Mouse (Mus musculus): ENCODE measurements at regions not wholly inside any gene's neighbourhood (a gene's known extent, or its start where the extent isn't known, plus 50 kb on each side); places are given as distances from the start of the nearest gene placed in this dataset.

DNA sequence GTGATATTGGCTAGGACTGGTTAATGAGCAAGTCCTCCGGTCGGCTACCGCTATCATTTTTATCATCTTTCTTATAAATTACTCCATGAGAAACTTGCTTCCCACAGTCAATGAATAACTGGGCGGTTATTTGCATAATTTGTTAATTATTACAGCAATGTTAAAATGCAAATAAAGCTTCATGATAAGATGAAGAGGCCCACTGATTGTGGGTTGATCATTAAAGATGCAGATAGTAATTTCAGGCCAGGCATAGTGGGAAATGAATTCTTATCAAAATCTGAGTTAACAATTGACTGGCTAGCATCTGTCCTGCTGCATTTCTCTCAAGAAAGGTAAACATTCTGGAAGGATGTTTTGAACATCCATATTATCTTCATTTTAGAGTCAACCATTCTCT lies 303.4 kb upstream of the Lcorl start:
- Histone ChIP-seq H3K27ac (ENCODE audit: insufficient read depth, low read depth, low read length) (no peak overlapping the region), H3K4me3 (ENCODE audit: low read depth, low read length) (no peak overlapping the region), H3K4me1 (ENCODE audit: control insufficient read depth, insufficient read depth, insufficient read length, low read length) (no peaks in the 10 kb centered on the region), H3K27me3 (ENCODE audit: control insufficient read depth, insufficient read depth, low read length) (no peaks in the 10 kb centered on the region), H3K36me3 (ENCODE audit: control insufficient read depth, insufficient read depth, low read length) (no peaks in the 10 kb centered on the region)
- 33% methylated on average over 4 of the region's 4 CpGs for WGBS
- no peak for TF ChIP-seq CTCF (IDR thresholded peaks at IDR 0.05; ENCODE audit: extremely low read depth, insufficient read length, insufficient replicate concordance, low read depth, low read length)
- TF ChIP-seq POLR2A (IDR thresholded peaks at IDR 0.05; ENCODE audit: low read depth, low read length) = no peak

DNA sequence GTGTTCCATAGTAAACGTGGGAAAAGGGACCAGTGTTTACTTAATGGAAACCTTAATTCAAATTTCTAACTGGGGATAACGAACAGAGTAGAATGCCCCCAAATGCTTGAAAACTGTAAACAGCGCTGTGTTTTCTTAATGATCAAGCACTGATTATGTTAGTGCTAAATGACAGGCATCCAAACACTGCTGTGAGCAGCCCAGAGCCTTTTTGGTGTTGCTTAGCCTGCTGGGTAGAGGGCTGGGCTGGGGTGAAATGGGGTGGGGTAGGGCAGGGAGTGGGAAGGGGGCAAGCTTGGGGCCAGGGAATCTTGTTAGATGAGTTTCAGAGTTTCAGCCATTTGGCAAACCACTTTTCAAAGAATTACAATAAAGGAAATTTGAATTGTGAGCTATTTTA lies 294.6 kb upstream of the Lcorl start:
- Histone ChIP-seq H3K27me3 (ENCODE audit: control insufficient read depth, insufficient read depth, low read length) (no peaks in the 10 kb centered on the region), H3K27ac (ENCODE audit: insufficient read depth, low read depth, low read length) (no peak overlapping the region), H3K36me3 (ENCODE audit: control insufficient read depth, insufficient read depth, low read length) (no peaks in the 10 kb centered on the region), H3K4me3 (ENCODE audit: low read depth, low read length) (no peak overlapping the region), H3K4me1 (ENCODE audit: control insufficient read depth, insufficient read depth, insufficient read length, low read length) (no peaks in the 10 kb centered on the region)
- 67% methylated on average over 3 of the region's 3 CpGs for WGBS
- TF ChIP-seq POLR2A (IDR thresholded peaks at IDR 0.05; ENCODE audit: low read depth, low read length) (no peak), CTCF (IDR thresholded peaks at IDR 0.05; ENCODE audit: extremely low read depth, insufficient read length, insufficient replicate concordance, low read depth, low read length) (no peak)

DNA sequence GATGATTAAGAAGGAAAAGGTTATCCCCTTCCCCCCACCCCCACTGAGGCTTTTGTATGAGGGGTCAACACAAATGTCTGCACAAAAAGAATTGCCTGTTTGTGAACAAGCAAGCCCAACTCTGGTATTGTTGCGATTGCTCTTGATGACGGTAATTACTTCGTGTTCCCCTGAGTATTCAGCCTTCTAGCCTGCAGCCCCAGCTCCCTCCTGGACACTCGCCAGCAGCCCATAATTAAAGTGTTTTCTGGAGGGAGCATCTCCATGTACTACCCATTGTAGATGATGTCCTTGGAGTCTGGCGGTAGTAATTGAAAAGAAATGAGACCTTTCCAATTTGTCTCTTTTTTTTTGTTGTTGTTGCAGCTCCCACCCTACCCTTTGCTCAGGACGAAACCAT lies 293.4 kb upstream of the Lcorl start:
- H3K36me3 ChIP-seq (ENCODE audit: control insufficient read depth, insufficient read depth, low read length) = no peaks in the 10 kb centered on the region
- H3K4me3 ChIP-seq (ENCODE audit: low read depth, low read length) = no peak overlapping the region
- no peaks in the 10 kb centered on the region for H3K27me3 ChIP-seq (ENCODE audit: control insufficient read depth, insufficient read depth, low read length)
- TF ChIP-seq POLR2A (IDR thresholded peaks at IDR 0.05; ENCODE audit: low read depth, low read length) (no peak), CTCF (IDR thresholded peaks at IDR 0.05; ENCODE audit: extremely low read depth, insufficient read length, insufficient replicate concordance, low read depth, low read length) (no peak)
- no peak overlapping the region for H3K27ac ChIP-seq (ENCODE audit: insufficient read depth, low read depth, low read length)
- no peaks in the 10 kb centered on the region for H3K4me1 ChIP-seq (ENCODE audit: control insufficient read depth, insufficient read depth, insufficient read length, low read length)
- WGBS = 72% methylated on average over 6 of the region's 6 CpGs

DNA sequence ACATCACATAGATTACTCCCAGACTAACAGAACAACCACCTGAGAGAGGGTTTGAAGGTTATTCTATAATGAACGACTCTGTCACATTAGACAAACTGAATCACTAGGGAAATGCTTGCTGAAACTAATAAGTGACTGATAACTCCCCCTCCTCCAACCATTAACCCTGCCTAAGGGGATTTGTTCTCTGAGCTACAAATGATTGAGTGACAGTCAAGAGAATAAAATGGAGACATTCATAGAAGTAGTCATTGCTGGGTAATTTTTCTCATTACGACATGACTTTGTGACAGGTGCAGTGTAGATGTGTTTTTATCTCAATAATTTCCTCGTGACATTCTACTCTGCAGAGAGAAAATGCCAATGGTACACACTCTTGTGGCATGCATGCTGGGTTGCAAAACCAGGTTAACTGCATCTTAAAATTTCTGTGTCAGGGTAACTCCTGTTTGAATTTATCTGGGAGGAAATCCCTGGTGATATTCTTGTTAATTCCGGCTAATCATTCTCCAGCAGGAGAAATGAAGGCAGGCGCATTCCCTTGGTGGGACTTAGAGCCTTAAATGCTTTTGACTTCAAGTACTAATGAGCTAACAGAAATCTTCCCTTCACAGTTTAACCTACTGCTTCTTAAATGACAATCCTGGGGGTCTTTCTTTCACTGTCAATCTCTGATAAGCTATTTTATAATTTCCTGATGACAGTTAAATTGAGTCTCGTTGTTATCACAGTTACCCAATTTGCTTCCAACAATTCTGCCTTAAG lies 292.6 kb upstream of the Lcorl start:
- TF ChIP-seq POLR2A (IDR thresholded peaks at IDR 0.05; ENCODE audit: low read depth, low read length) = no peak
- Histone ChIP-seq H3K36me3 (ENCODE audit: control insufficient read depth, insufficient read depth, low read length) (no peaks in the 10 kb centered on the region), H3K4me3 (ENCODE audit: low read depth, low read length) (no peak overlapping the region), H3K27ac (ENCODE audit: insufficient read depth, low read depth, low read length) (no peak overlapping the region), H3K27me3 (ENCODE audit: control insufficient read depth, insufficient read depth, low read length) (no peaks in the 10 kb centered on the region), H3K4me1 (ENCODE audit: control insufficient read depth, insufficient read depth, insufficient read length, low read length) (no peaks in the 10 kb centered on the region)
- WGBS = 55% methylated on average over 6 of the region's 6 CpGs

DNA sequence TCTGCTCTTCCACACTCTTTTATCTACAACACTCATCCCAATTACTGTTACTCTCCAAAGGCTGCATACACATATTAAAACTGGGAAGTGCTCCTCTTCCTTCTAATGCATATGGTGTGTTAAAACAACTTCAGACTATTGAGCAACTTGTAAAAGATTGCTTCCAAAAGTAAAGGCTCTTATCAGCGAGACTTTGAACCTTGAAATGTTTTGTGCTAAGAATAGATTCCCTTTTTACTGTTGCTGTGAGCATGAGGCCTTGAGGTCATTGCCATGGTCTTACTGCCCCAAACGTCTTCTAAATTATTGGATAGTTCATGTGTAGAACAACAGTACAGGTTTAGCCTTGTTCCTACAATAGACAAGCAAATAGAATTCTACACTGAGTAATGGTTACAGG lies 281.6 kb upstream of the Lcorl start:
- H3K27ac ChIP-seq (ENCODE audit: insufficient read depth, low read depth, low read length) = no peak overlapping the region
- 16% methylated on average over 2 of the region's 2 CpGs for WGBS
- TF ChIP-seq POLR2A (IDR thresholded peaks at IDR 0.05; ENCODE audit: low read depth, low read length) (no peak), CTCF (IDR thresholded peaks at IDR 0.05; ENCODE audit: extremely low read depth, insufficient read length, insufficient replicate concordance, low read depth, low read length) (no peak)

DNA sequence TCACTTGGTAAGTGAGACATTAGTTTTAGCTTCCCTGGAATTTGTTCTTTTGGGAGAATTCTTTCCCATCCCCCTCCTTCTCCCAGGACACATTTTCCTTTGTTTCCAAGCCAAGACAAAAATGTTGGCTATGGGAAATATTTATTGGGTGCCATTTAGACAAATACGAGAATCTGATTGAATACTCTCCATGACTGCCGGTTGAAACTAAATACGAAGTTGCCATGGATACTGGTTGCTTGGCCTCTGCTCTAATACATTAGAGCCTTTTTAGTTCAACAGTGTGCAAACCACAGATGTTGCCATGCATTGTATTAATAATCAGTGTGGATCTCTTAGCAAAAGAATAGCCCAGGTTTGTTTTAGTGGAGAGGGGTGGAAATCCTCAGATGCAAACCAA lies 280.3 kb upstream of the Lcorl start:
- WGBS = 85% methylated on average over 3 of the region's 3 CpGs
- Histone ChIP-seq H3K4me3 (ENCODE audit: low read depth, low read length) (no peak overlapping the region), H3K27ac (ENCODE audit: insufficient read depth, low read depth, low read length) (no peak overlapping the region), H3K27me3 (ENCODE audit: control insufficient read depth, insufficient read depth, low read length) (no peaks in the 10 kb centered on the region), H3K36me3 (ENCODE audit: control insufficient read depth, insufficient read depth, low read length) (no peaks in the 10 kb centered on the region), H3K4me1 (ENCODE audit: control insufficient read depth, insufficient read depth, insufficient read length, low read length) (no peaks in the 10 kb centered on the region)
- no peak for TF ChIP-seq CTCF (IDR thresholded peaks at IDR 0.05; ENCODE audit: extremely low read depth, insufficient read length, insufficient replicate concordance, low read depth, low read length)
- no peak for TF ChIP-seq POLR2A (IDR thresholded peaks at IDR 0.05; ENCODE audit: low read depth, low read length)

More for the DNA sequence above, 281.6 kb upstream of the Lcorl start:
- H3K36me3 ChIP-seq (ENCODE audit: control insufficient read depth, insufficient read depth, low read length) = no peaks in the 10 kb centered on the region
- H3K4me3 ChIP-seq (ENCODE audit: low read depth, low read length) = no peak overlapping the region
- H3K27me3 ChIP-seq (ENCODE audit: control insufficient read depth, insufficient read depth, low read length) = no peaks in the 10 kb centered on the region
- H3K4me1 ChIP-seq (ENCODE audit: control insufficient read depth, insufficient read depth, insufficient read length, low read length) = no peaks in the 10 kb centered on the region

DNA sequence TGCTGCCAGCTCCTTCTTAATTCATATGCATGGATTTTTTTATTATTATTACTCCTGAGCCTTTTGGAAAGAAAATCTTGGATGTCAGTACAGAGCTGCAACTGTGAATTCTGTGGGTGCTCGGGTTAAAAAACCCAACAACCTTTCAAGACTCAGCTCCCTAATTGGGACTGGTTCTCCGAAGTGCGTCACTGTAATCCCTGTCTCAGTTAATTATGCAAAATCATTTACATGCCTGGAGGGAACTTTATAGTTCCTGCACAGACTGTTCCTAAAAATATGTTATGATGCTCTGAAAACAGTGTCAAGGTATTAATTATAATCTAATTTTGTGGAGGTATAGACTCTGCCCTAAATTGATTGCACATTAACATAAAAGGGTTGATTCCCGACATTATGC lies 250.6 kb upstream of the Lcorl start:
- 79% methylated on average over 4 of the region's 4 CpGs for WGBS
- Histone ChIP-seq H3K36me3 (ENCODE audit: control insufficient read depth, insufficient read depth, low read length) (no peaks in the 10 kb centered on the region), H3K4me3 (ENCODE audit: low read depth, low read length) (no peak overlapping the region), H3K27ac (ENCODE audit: insufficient read depth, low read depth, low read length) (no peak overlapping the region), H3K27me3 (ENCODE audit: control insufficient read depth, insufficient read depth, low read length) (no peaks in the 10 kb centered on the region), H3K4me1 (ENCODE audit: control insufficient read depth, insufficient read depth, insufficient read length, low read length) (no peaks in the 10 kb centered on the region)
- TF ChIP-seq CTCF (IDR thresholded peaks at IDR 0.05; ENCODE audit: extremely low read depth, insufficient read length, insufficient replicate concordance, low read depth, low read length) (no peak), POLR2A (IDR thresholded peaks at IDR 0.05; ENCODE audit: low read depth, low read length) (no peak)

All from small intestine, adult 2 months (tissue).